Mouse (Mus musculus) megakaryocyte, embryonic 14.5 days (primary cell): ENCODE data around the gene Cdh16.

Source experiments
- FLI1 ChIP-seq: IDR thresholded peaks from 2 replicates; pipeline ENCODE4 v1.6.1; 2012; ENCODE audit warnings: low read length, inconsistent platforms, mixed read lengths
- GATA1 ChIP-seq: IDR thresholded peaks from 3 replicates; pipeline ENCODE4 v1.6.1; 2012; ENCODE audit warnings: mixed read lengths, low read length, inconsistent platforms, borderline replicate concordance

DNA sequence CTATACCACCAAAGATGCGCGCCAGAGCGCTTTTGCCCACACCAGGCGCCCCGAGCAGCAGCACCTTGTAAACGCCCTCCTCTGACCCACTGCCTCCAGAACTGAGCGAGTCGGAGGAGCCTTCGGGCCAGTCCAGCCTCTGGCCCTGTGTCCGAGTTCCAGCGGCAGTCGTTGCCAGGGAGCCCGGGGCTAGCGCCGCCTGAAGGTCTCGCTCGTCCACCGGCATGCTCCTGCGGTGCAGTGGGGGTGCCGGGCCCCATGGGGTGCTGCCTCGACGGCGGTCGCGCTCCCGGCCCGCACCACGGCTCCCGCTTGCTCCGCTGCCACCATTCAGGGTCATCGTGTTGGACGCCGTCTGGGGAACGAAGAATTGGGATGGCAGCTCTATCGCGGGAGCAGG, 6.4 kb upstream of the Cdh16 start:
- TF ChIP-seq GATA1, result no peak
- TF ChIP-seq FLI1, result no peak
